24 mouse cellular contexts compared by ENCODE assay signal in genomic region chr7:95598339-95598738, GRCm38 (mm10).
DNase-seq lines count a peak whose midpoint lies in the region; ATAC-seq lines count a peak whose summit lies in the region.
"Had no signal": no experiment of that assay in that cellular context is flagged by ENCODE, and none has a peak within 500 bp of the region (broad histone marks: within the 10 kb centered on the region; RNA-seq: fewer than 3 reads in every experiment).

No protein-coding gene starts in this region.

- DNase-seq in heart, adult 18-20 months, result no peak
- DNase-seq in heart, postnatal 10 days, result peak; percentile 22 to 23
- peak; percentile 3 for DNase-seq in kidney, postnatal 14 days
- DNase-seq in kidney, adult 8-10 months, result no peak
- DNase-seq: adrenal gland, adult 8-10 months; adrenal gland, postnatal 14 days; adrenal gland, postnatal 36 days; B cell, adult 2 months; cerebellum, adult 11-12 months; cerebellum, adult 2 months; cerebellum, adult 9-10 months; cerebellum, postnatal 10 days; cerebellum, postnatal 25 days had no signal

- H3K9ac ChIP-seq in heart, embryonic 12.5 days, result no peak overlapping the region
- no peak overlapping the region for H3K9ac ChIP-seq in heart, embryonic 11.5 days (ENCODE audit: low read depth, low read length)
- H3K9ac ChIP-seq: embryonic facial prominence, embryonic 12.5 days; forebrain, embryonic 13.5 days; forebrain, embryonic 15.5 days had no signal

- no peak overlapping the region for H3K4me2 ChIP-seq in heart, embryonic 12.5 days
- H3K4me2 ChIP-seq in heart, embryonic 11.5 days, result no peak overlapping the region
- H3K4me2 ChIP-seq: embryonic facial prominence, embryonic 12.5 days; forebrain, embryonic 13.5 days; forebrain, embryonic 15.5 days had no signal

- peak; percentile 61; the same call in 1 of the 2 replicates for ATAC-seq in heart, embryonic 12.5 days (ENCODE audit: insufficient number of reproducible peaks, low FRiP score)
- ATAC-seq in heart, embryonic 11.5 days (replicated peaks; ENCODE audit: insufficient number of reproducible peaks, low FRiP score, low TSS enrichment), result no peak
- ATAC-seq: activated CD4-positive, CD25-positive, alpha-beta regulatory T cell, adult 4 months; CD4-positive, CD25-positive, alpha-beta regulatory T cell, adult 4 months; forebrain, embryonic 13.5 days; forebrain, embryonic 15.5 days; Patski had no signal

- 57% methylated on average over 2 of the region's 2 CpGs for WGBS in heart, embryonic 12.5 days
- 61% methylated on average over 2 of the region's 2 CpGs for WGBS in heart, embryonic 11.5 days (ENCODE audit: insufficient replicate concordance)

- intact Hi-C loops in heart, postnatal 10 days (cut with DNase I), result no loop called here

- no peaks in the 10 kb centered on the region for H3K36me3 ChIP-seq in heart, embryonic 12.5 days
- no peaks in the 10 kb centered on the region for H3K36me3 ChIP-seq in heart, embryonic 11.5 days (ENCODE audit: control insufficient read depth, insufficient read depth, low read length)
- H3K36me3 ChIP-seq: embryonic facial prominence, embryonic 10.5 days; embryonic facial prominence, embryonic 12.5 days; forebrain, embryonic 15.5 days; G1E had no signal

- no peaks in the 10 kb centered on the region for H3K4me1 ChIP-seq in heart, embryonic 12.5 days (replicated peaks)
- H3K4me1 ChIP-seq in heart, embryonic 11.5 days (ENCODE audit: control insufficient read depth, insufficient read depth, low read length), result no peaks in the 10 kb centered on the region
- H3K4me1 ChIP-seq: embryonic facial prominence, embryonic 10.5 days; embryonic facial prominence, embryonic 12.5 days; forebrain, embryonic 13.5 days; forebrain, embryonic 15.5 days had no signal

- H3K4me3 ChIP-seq in heart, embryonic 12.5 days, result no peak overlapping the region
- no peak overlapping the region for H3K4me3 ChIP-seq in heart, embryonic 11.5 days (ENCODE audit: low read depth, low read length)
- H3K4me3 ChIP-seq: embryonic facial prominence, embryonic 10.5 days; embryonic facial prominence, embryonic 12.5 days; forebrain, embryonic 13.5 days; forebrain, embryonic 15.5 days had no signal

- no peak overlapping the region for H3K27ac ChIP-seq in heart, embryonic 12.5 days (ENCODE audit: poor library complexity, severe bottlenecking)
- no peak overlapping the region for H3K27ac ChIP-seq in heart, embryonic 11.5 days (ENCODE audit: low read depth, low read length)
- H3K27ac ChIP-seq: embryonic facial prominence, embryonic 10.5 days; embryonic facial prominence, embryonic 12.5 days; forebrain, embryonic 13.5 days; forebrain, embryonic 15.5 days had no signal

- H3K9me3 ChIP-seq in heart, embryonic 12.5 days (replicated peaks), result no peaks in the 10 kb centered on the region
- no peaks in the 10 kb centered on the region for H3K9me3 ChIP-seq in heart, embryonic 11.5 days (replicated peaks; ENCODE audit: control insufficient read depth, low read length)
- H3K9me3 ChIP-seq: embryonic facial prominence, embryonic 10.5 days; embryonic facial prominence, embryonic 12.5 days; forebrain, embryonic 13.5 days; forebrain, embryonic 15.5 days had no signal

- H3K27me3 ChIP-seq in heart, embryonic 12.5 days (replicated peaks), result no peaks in the 10 kb centered on the region
- H3K27me3 ChIP-seq in heart, embryonic 11.5 days (ENCODE audit: control insufficient read depth, insufficient read depth, low read length), result no peaks in the 10 kb centered on the region
- H3K27me3 ChIP-seq: CH12.LX; embryonic facial prominence, embryonic 12.5 days; forebrain, embryonic 13.5 days; forebrain, embryonic 15.5 days; Patski had no signal

Comparison
In these comparisons a context has a peak if more than half of its experiments do, and no peak if none do; other contexts are left out.
1. DNase-seq: peak in heart, postnatal 10 days (2 of 2) and kidney, postnatal 14 days (single experiment); none in heart, adult 18-20 months (0 of 2) and kidney, adult 8-10 months (0 of 2).